Mouse (Mus musculus) lung, embryonic 14.5 days (tissue): ENCODE results near the gene Sgk2. TPM values are rescaled to one million over a fixed set of nuclear protein-coding genes. Genes with fewer than 3 reads are reported as not detected.

Experiments used
- ATAC-seq: fragments of 200-750 bp; cut with Nextera tagmentation; 2 replicates; pipeline ENCODE4 v1.8.0; 2017; ENCODE audit warnings: mild to moderate bottlenecking, moderate TSS enrichment, moderate library complexity; ENCODE audit not compliant: insufficient read depth
- DNase-seq: peaks from one replicate; pipeline ENCODE4 v3.0.0-alpha.2; 2015
- H3K27ac ChIP-seq: fragments of 300-500 bp; sonication (generic); 2 replicates; pipeline ENCODE4 v1.5.1; 2014; ENCODE audit warnings: low read depth, mild to moderate bottlenecking, moderate library complexity
- H3K27me3 ChIP-seq: fragments of 300-500 bp; sonication (generic); 2 replicates; pipeline ENCODE4 v1.6.1; 2014; ENCODE audit warnings: low read length, control low read depth; ENCODE audit not compliant: insufficient read depth
- H3K36me3 ChIP-seq: fragments of 300-500 bp; sonication (generic); 2 replicates; pipeline ENCODE4 v1.6.1; 2014; ENCODE audit warnings: control low read depth; ENCODE audit not compliant: insufficient read depth
- H3K4me1 ChIP-seq: fragments of 300-500 bp; sonication (generic); 2 replicates; pipeline ENCODE4 v1.6.1; 2014; ENCODE audit warnings: antibody characterized with exemption, control low read depth; ENCODE audit not compliant: insufficient read depth
- H3K4me2 ChIP-seq: fragments of 300-500 bp; sonication (generic); 2 replicates; pipeline ENCODE4 v1.6.1; 2014; ENCODE audit warnings: mild to moderate bottlenecking
- H3K4me3 ChIP-seq: fragments of 300-500 bp; sonication (generic); 2 replicates; pipeline ENCODE4 v1.5.1; 2014; ENCODE audit warnings: low read depth, low read length
- H3K9ac ChIP-seq: fragments of 300-500 bp; sonication (generic); 2 replicates; pipeline ENCODE4 v1.6.1; 2014
- H3K9me3 ChIP-seq: fragments of 300-500 bp; sonication (generic); 2 replicates; pipeline ENCODE4 v1.6.1; 2016; ENCODE audit warnings: low read depth, low read length, control low read depth
- CTCF ChIP-seq: IDR thresholded peaks from 2 replicates; pipeline ENCODE4 v1.5.1; 2016; ENCODE audit warnings: antibody characterized with exemption, low read depth
- WGBS: fragments of 180-500 bp; shearing (Covaris S2); extraction: QIAGEN DNeasy Blood & Tissue Kit; methylation state at CpG from one replicate; pipeline ENCODE4 v1.1.7; 2014; 5-methylcytosine and 5-hydroxymethylcytosine counted together
- polyA plus RNA-seq: library from polyadenylated mRNA; unstranded; fragments of >200 nt; fragmentation: Nextera tagmentation; extraction: Ambion mirVana; gene quantifications from 2 replicates; pipeline ENCODE4 v1.2.1, GENCODE M21; 2014

Gene Sgk2
- polyA plus RNA-seq, 1 experiment from 2014 or later: not detected

GRCm38 (mm10) chr2:162991394-162992083, 4.4 kb downstream of the Sgk2 start:
- Histone ChIP-seq H3K4me1 (no peaks in the 10 kb centered on the region), H3K27ac (no peak overlapping the region), H3K27me3 (no peaks in the 10 kb centered on the region), H3K4me2 (no peak overlapping the region), H3K4me3 (no peak overlapping the region), H3K36me3 (no peaks in the 10 kb centered on the region), H3K9ac (no peak overlapping the region), H3K9me3 (no peaks in the 10 kb centered on the region)
- DNase-seq (no peak), ATAC-seq (peak; percentile 47; the same call in 1 of the 2 replicates)
- no peak for TF ChIP-seq CTCF
- 30% methylated on average over 6 of the region's 6 CpGs for WGBS

- H3K4me2 ChIP-seq: no peak overlapping the region
- no peak overlapping the region for H3K9ac ChIP-seq
- H3K27me3 ChIP-seq: no peaks in the 10 kb centered on the region
- H3K27ac ChIP-seq: no peak overlapping the region
- ATAC-seq: no peak
- no peaks in the 10 kb centered on the region for H3K36me3 ChIP-seq
- no peak overlapping the region for H3K4me3 ChIP-seq
- no peak for DNase-seq
- H3K4me1 ChIP-seq: no peaks in the 10 kb centered on the region
- H3K9me3 ChIP-seq: no peaks in the 10 kb centered on the region
- TF ChIP-seq CTCF: no peak
These were observed 4.9 kb downstream of the Sgk2 start for GRCm38 (mm10) chr2:162992084-162992437.

GRCm38 (mm10) chr2:162993881-162994616, 6.9 kb downstream of the Sgk2 start:
- no peak overlapping the region for H3K4me3 ChIP-seq
- no peak overlapping the region for H3K4me2 ChIP-seq
- H3K36me3 ChIP-seq: no peaks in the 10 kb centered on the region
- no peak overlapping the region for H3K9ac ChIP-seq
- H3K4me1 ChIP-seq: no peaks in the 10 kb centered on the region
- no peak for TF ChIP-seq CTCF
- no peaks in the 10 kb centered on the region for H3K27me3 ChIP-seq
- H3K27ac ChIP-seq: no peak overlapping the region
- 69% methylated on average over 9 of the region's 9 CpGs for WGBS
- ATAC-seq (no peak), DNase-seq (no peak)
- no peaks in the 10 kb centered on the region for H3K9me3 ChIP-seq

GRCm38 (mm10) chr2:162998528-162999230, 11.5 kb downstream of the Sgk2 start:
- peak; percentile 76 for ATAC-seq
- peak; percentile 88 for DNase-seq
- Histone ChIP-seq H3K27ac (no peak overlapping the region), H3K9ac (no peak overlapping the region), H3K27me3 (no peaks in the 10 kb centered on the region), H3K4me2 (peak overlapping the region; percentile 46), H3K9me3 (no peaks in the 10 kb centered on the region), H3K4me1 (no peaks in the 10 kb centered on the region), H3K36me3 (no peaks in the 10 kb centered on the region), H3K4me3 (0 out of 2 replicates have a peak overlapping the region, but pooled peaks have one; percentile 4)
- 24% methylated on average over 18 of the region's 18 CpGs for WGBS
- peak; percentile 90 for TF ChIP-seq CTCF

- Histone ChIP-seq H3K9ac (no peak overlapping the region), H3K36me3 (no peaks in the 10 kb centered on the region), H3K27ac (no peak overlapping the region), H3K4me3 (no peak overlapping the region), H3K4me2 (no peak overlapping the region), H3K4me1 (no peaks in the 10 kb centered on the region), H3K27me3 (no peaks in the 10 kb centered on the region), H3K9me3 (no peaks in the 10 kb centered on the region)
- DNase-seq: peak; percentile 69
- WGBS: 29% methylated on average over 3 of the region's 3 CpGs
- ATAC-seq: no peak
- TF ChIP-seq CTCF: peak; percentile 77
These were observed 12.6 kb downstream of the Sgk2 start for GRCm38 (mm10) chr2:162999744-163000143.

- no peak overlapping the region for H3K4me2 ChIP-seq
- no peak for DNase-seq
- no peak for ATAC-seq
- 94% methylated on average over 1 of the region's 1 CpGs for WGBS
- TF ChIP-seq CTCF: no peak
- H3K27me3 ChIP-seq: no peaks in the 10 kb centered on the region
- H3K36me3 ChIP-seq: no peaks in the 10 kb centered on the region
- H3K9me3 ChIP-seq: no peaks in the 10 kb centered on the region
- no peak overlapping the region for H3K27ac ChIP-seq
- H3K4me3 ChIP-seq: no peak overlapping the region
- no peak overlapping the region for H3K9ac ChIP-seq
- H3K4me1 ChIP-seq: no peaks in the 10 kb centered on the region
These were observed 13.9 kb downstream of the Sgk2 start for GRCm38 (mm10) chr2:163001071-163001470.

GRCm38 (mm10) chr2:163007299-163007698, 20.2 kb downstream of the Sgk2 start:
- H3K27me3 ChIP-seq: no peaks in the 10 kb centered on the region
- H3K27ac ChIP-seq: no peak overlapping the region
- H3K9me3 ChIP-seq: no peaks in the 10 kb centered on the region
- no peak overlapping the region for H3K9ac ChIP-seq
- H3K36me3 ChIP-seq: no peaks in the 10 kb centered on the region
- ATAC-seq (no peak), DNase-seq (no peak)
- no peak for TF ChIP-seq CTCF
- no peak overlapping the region for H3K4me3 ChIP-seq
- H3K4me2 ChIP-seq: no peak overlapping the region
- H3K4me1 ChIP-seq: no peaks in the 10 kb centered on the region
- WGBS: 76% methylated on average over 4 of the region's 4 CpGs
